Mouse (Mus musculus) ovary, postnatal 10 days (tissue): ENCODE data around the gene Scgb2b20.
"Not testable (repeated sequence)": the region's sequence is repeated elsewhere in the genome, so short reads cannot be mapped to it uniquely, and the experiment has no call there.

Source experiments
- DNase-seq: peaks from one replicate; pipeline ENCODE4 v3.0.0; 2022; ENCODE audit warnings: low spot score

Gene Scgb2b20

GRCm38 (mm10) chr7:33366222-33366621 lies at the start of gene Scgb2b20:
Gene Scgb2b20 (minus strand): TSS chr7:33366322.
- not testable (repeated sequence) for DNase-seq

DNA sequence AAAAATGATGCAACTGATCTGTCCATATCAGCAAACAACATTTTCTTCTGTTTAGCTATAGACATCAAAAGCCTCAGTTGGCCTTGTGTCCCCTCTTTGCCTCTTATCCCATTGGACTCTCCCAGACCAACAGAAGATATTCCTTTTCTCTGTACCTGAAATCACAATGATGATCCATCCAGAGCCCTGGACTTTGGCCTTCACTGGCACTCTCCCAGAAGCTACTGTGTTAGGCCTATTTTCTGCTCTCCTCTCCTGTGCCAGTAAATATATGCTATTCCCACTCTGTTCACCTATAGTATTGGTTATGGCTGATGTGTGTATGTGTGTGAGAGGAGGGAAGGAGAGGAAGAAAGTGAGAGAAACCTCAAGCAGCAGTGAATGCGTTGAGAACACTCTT lies 43.6 kb upstream of the Scgb2b20 start:
- not testable (repeated sequence) for DNase-seq

DNA sequence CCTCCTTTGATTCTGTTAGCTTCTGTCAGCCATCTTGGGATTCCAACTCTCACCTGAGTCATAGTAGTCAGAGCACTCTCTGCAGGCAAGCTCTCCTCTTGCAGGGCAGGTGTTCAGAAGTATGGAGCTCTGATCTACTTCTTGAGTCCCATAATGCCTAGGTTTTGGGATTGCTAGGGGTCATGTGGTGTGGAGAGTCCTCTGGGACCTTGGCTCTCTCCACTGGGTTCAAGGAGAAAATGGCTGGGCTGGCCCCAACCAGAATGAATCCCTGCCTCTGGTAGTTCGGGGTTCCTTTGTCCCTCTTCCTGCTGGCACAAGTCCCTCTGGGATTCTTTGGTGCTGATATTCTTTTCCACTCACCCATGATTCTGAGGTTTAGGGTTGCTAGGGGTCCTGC lies 35.5 kb upstream of the Scgb2b20 start:
- DNase-seq: no peak

GRCm38 (mm10) chr7:33399749-33400148 lies 33.6 kb upstream of the Scgb2b20 start:
- DNase-seq: not testable (repeated sequence)

DNA sequence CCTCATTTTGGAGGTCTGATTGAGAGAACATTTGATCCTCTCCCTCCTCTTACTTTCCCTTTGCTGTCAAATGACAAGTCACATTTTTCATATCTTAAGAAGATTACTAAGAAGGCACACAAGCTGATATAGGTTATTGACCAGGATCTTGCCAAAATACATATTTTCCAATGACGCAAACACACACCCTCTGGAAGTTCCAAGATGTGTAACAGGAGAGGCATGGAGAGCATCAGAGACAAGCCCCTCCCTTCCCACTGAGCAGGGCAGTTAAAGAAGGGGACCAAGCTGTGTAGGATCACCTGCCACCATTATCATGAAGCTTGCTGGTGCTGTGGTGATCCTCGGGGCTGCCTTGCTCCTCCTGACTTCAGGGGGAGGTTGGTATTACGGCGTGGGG lies 6.8 kb upstream of the Scgb2b20 start, which contains the start of gene Scgb1b20:
Gene Scgb1b20, plus strand, starts transcription at position 301 of the 400 bp plus-strand sequence.
- not testable (repeated sequence) for DNase-seq
